Mouse (Mus musculus) left cerebral cortex, postnatal 36 days (tissue): ENCODE measurements at regions not wholly inside any gene's neighbourhood (a gene's known extent, or its start where the extent isn't known, plus 50 kb on each side); places are given as distances from the start of the nearest gene placed in this dataset.
A peak's percentile ranks its signal among the peaks of the same experiment; 100 is the strongest.
"Not testable (repeated sequence)": the region's sequence is repeated elsewhere in the genome, so short reads cannot be mapped to it uniquely, and the experiment has no call there.

Experiments used
- DNase-seq, 2 experiments: peaks; one replicate each; pipeline ENCODE4 v3.0.0; 2021 to 2022; ENCODE audit warnings: low spot score in 2 of 2, mixed read lengths in 1 of 2
- intact Hi-C: fragments of 180-260 bp; cut with DNase I; formaldehyde crosslinking; loops from one replicate; pipeline ENCODE4 v1.15.1; 2025

GRCm38 (mm10) chr7:60492028-60492995, 352.3 kb upstream of the Snrpn start:
- DNase-seq: peak; percentile 39 to 61
- intact Hi-C loops: not testable (repeated sequence)

GRCm38 (mm10) chr7:60487839-60488454, 347.9 kb upstream of the Snrpn start:
- DNase-seq, intact Hi-C loops: not testable (repeated sequence)

- intact Hi-C loops: not testable (repeated sequence)
- peak in 1 of 2 experiments; percentile 3 for DNase-seq
Measured at GRCm38 (mm10) chr7:60450074-60450603, 310.1 kb upstream of the Snrpn start.

- DNase-seq, intact Hi-C loops: not testable (repeated sequence)
Measured at GRCm38 (mm10) chr7:60449239-60450073, 309.4 kb upstream of the Snrpn start.

- no peak for DNase-seq
- intact Hi-C loops: no loop called here
Measured at GRCm38 (mm10) chr7:60438781-60439180, 298.8 kb upstream of the Snrpn start.

- DNase-seq: peak; percentile 46 to 68
- intact Hi-C loops: not testable (repeated sequence)
Measured at GRCm38 (mm10) chr7:60391011-60391863, 251.2 kb upstream of the Snrpn start.

GRCm38 (mm10) chr7:60386957-60387356, 246.9 kb upstream of the Snrpn start:
- intact Hi-C loops, DNase-seq: not testable (repeated sequence)

GRCm38 (mm10) chr7:60374001-60374400, 234.0 kb upstream of the Snrpn start:
- intact Hi-C loops, DNase-seq: not testable (repeated sequence)

- intact Hi-C loops: not testable (repeated sequence)
Measured at GRCm38 (mm10) chr7:60352206-60352605, 212.2 kb upstream of the Snrpn start.

More at GRCm38 (mm10) chr7:60352206-60352605, 212.2 kb upstream of the Snrpn start:
- not testable (repeated sequence) for DNase-seq
